7 mouse cellular contexts compared by ENCODE assay signal in the genomic region with DNA sequence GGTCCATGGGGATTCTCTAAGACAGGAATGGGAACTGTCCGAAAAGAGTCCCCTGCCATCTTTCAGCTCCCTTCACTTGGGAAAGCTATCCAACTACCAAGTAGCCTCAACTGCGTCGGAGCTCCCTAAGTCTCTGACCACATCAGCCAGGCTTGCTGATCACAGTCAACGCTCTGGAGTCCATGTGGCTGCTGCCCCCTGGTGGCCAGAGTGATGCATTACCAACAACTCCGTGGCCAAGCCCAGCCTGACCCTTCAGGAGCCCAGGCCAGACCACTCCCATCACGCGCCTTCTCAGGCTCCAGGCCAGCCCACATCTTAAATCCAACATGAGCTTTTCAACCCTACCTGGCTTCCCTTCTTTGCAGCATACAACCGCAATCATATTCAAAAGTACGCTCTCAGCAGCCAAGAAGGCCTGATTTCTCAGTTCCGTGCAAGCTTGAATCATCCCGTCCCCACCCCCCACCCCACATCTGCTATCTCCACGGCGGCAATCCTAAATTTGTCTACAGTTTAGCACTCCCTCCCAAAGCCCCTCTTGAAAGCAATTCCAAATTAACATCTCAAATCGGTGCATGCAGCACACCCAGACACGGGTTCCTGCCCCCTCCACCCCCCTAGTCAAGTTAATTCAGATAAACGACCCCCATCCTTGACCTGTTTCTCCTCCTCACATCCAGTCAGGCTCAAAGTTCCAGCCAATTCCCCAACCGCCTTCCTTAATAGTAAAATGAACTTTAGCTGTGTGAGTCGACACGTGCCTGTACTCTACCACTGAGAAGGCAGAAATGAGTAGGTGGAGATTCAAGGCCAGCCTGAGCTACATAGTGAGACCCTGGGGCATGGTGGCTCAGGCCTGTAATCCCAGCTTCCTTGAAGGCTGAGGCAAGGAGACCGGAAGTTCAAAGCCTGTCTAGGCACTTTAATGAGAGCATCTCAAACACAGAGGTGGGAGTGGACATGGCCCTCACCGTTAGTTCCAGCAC. TPM values are rescaled to one million over a fixed set of nuclear protein-coding genes. Genes with fewer than 3 reads are reported as not detected.
DNase-seq lines count a peak whose midpoint lies in the region; ATAC-seq and TF ChIP-seq lines count a peak whose summit lies in the region.

No protein-coding gene starts in this region.

- no peak for TF ChIP-seq POLR2A in heart, adult 2 months (IDR thresholded peaks at IDR 0.05; ENCODE audit: insufficient read depth, low read depth, low read length)
- TF ChIP-seq POLR2A in kidney, adult 2 months (IDR thresholded peaks at IDR 0.05; ENCODE audit: low read depth, low read length): no peak

- no peak overlapping the region for H3K27ac ChIP-seq in embryonic facial prominence, embryonic 11.5 days (replicated peaks; ENCODE audit: low read depth, low read length)
- H3K27ac ChIP-seq in heart, adult 2 months: no peak overlapping the region
- no peak overlapping the region for H3K27ac ChIP-seq in kidney, adult 2 months (ENCODE audit: insufficient read depth, low read depth, low read length)
- no peak overlapping the region for H3K27ac ChIP-seq in limb, embryonic 11.5 days (replicated peaks; ENCODE audit: low read depth, low read length)
- H3K27ac ChIP-seq in midbrain, embryonic 15.5 days: no peak overlapping the region

- no peak overlapping the region for H3K4me3 ChIP-seq in embryonic facial prominence, embryonic 11.5 days (ENCODE audit: low read depth, low read length)
- no peak overlapping the region for H3K4me3 ChIP-seq in heart, adult 2 months
- H3K4me3 ChIP-seq in kidney, adult 2 months (ENCODE audit: insufficient read depth, low read depth, low read length): no peak overlapping the region
- no peak overlapping the region for H3K4me3 ChIP-seq in limb, embryonic 11.5 days (ENCODE audit: low read depth, low read length)
- no peak overlapping the region for H3K4me3 ChIP-seq in midbrain, embryonic 15.5 days

- no peaks in the 10 kb centered on the region for H3K9me3 ChIP-seq in embryonic facial prominence, embryonic 11.5 days (replicated peaks; ENCODE audit: control insufficient read depth, low read length)
- H3K9me3 ChIP-seq in limb, embryonic 11.5 days (ENCODE audit: control insufficient read depth, low read length): no peaks in the 10 kb centered on the region
- H3K9me3 ChIP-seq in midbrain, embryonic 15.5 days: no peaks in the 10 kb centered on the region

- intact Hi-C loops in heart, adult 2 months (cut with DNase I): loop anchor here (1.0 to 5.0 kb wide), 3 partner anchors 55 to 156 kb away; no protein-coding TSS in a partner anchor

- H3K79me2 ChIP-seq in heart, adult 2 months (replicated peaks; ENCODE audit: control insufficient read depth, insufficient read depth, low read length): no peaks in the 10 kb centered on the region

- H3K9ac ChIP-seq in embryonic facial prominence, embryonic 11.5 days (replicated peaks; ENCODE audit: low read length): no peak overlapping the region
- no peak overlapping the region for H3K9ac ChIP-seq in heart, adult 2 months (ENCODE audit: low read depth, low read length)
- no peak overlapping the region for H3K9ac ChIP-seq in limb, embryonic 11.5 days (ENCODE audit: low read length)
- H3K9ac ChIP-seq in midbrain, embryonic 15.5 days: no peak overlapping the region

- H3K4me1 ChIP-seq in embryonic facial prominence, embryonic 11.5 days (ENCODE audit: control insufficient read depth, insufficient read depth, low read length): no peaks in the 10 kb centered on the region
- no peaks in the 10 kb centered on the region for H3K4me1 ChIP-seq in heart, adult 2 months (ENCODE audit: control insufficient read depth, insufficient read depth, low read length)
- H3K4me1 ChIP-seq in kidney, adult 2 months (ENCODE audit: control insufficient read depth, insufficient read depth, low read length): no peaks in the 10 kb centered on the region
- H3K4me1 ChIP-seq in limb, embryonic 11.5 days (ENCODE audit: control insufficient read depth, insufficient read depth, low read length): no peaks in the 10 kb centered on the region
- no peaks in the 10 kb centered on the region for H3K4me1 ChIP-seq in midbrain, embryonic 15.5 days

- peak; percentile 77; the same call in 1 of the 2 replicates for ATAC-seq in embryonic facial prominence, embryonic 11.5 days (replicated peaks; ENCODE audit: insufficient number of reproducible peaks, low FRiP score, low TSS enrichment, low read depth)
- peak; percentile 80 for ATAC-seq in limb, embryonic 11.5 days (ENCODE audit: insufficient number of reproducible peaks, low FRiP score, low TSS enrichment, low read depth)
- ATAC-seq in midbrain, embryonic 15.5 days (replicated peaks): peak; percentile 78

- H3K36me3 ChIP-seq in embryonic facial prominence, embryonic 11.5 days (replicated peaks; ENCODE audit: control insufficient read depth, insufficient read depth, low read depth, low read length): no peaks in the 10 kb centered on the region
- H3K36me3 ChIP-seq in heart, adult 2 months (ENCODE audit: control insufficient read depth, insufficient read depth, low read length): no peaks in the 10 kb centered on the region
- no peaks in the 10 kb centered on the region for H3K36me3 ChIP-seq in kidney, adult 2 months (ENCODE audit: control insufficient read depth, insufficient read depth, low read length)
- H3K36me3 ChIP-seq in limb, embryonic 11.5 days (ENCODE audit: control insufficient read depth, insufficient read depth, low read length): no peaks in the 10 kb centered on the region
- H3K36me3 ChIP-seq in midbrain, embryonic 15.5 days (replicated peaks): no peaks in the 10 kb centered on the region

- no peak overlapping the region; the same call in 1 of the 2 replicates for H3K4me2 ChIP-seq in embryonic facial prominence, embryonic 11.5 days (ENCODE audit: low read depth, low read length)
- no peak overlapping the region for H3K4me2 ChIP-seq in limb, embryonic 11.5 days (ENCODE audit: low read depth, severe bottlenecking)
- H3K4me2 ChIP-seq in midbrain, embryonic 15.5 days: no peak overlapping the region

- WGBS in embryonic facial prominence, embryonic 11.5 days: 26% methylated on average over 21 of the region's 21 CpGs
- 28% methylated on average over 21 of the region's 21 CpGs for WGBS in heart, adult 2 months
- WGBS in kidney, adult 2 months: 26% methylated on average over 21 of the region's 21 CpGs
- WGBS in limb, embryonic 11.5 days: 23% methylated on average over 21 of the region's 21 CpGs
- 30% methylated on average over 21 of the region's 21 CpGs for WGBS in midbrain, embryonic 15.5 days

- TF ChIP-seq EP300 in heart, adult 2 months (IDR thresholded peaks at IDR 0.05; ENCODE audit: insufficient read depth, low read depth, low read length): peak; percentile 84

- DNase-seq in adrenal gland, postnatal 10 days: peak; percentile 91
- DNase-seq in embryonic facial prominence, embryonic 11.5 days (ENCODE audit: low spot score): peak; percentile 92
- peak; percentile 82 to 89 for DNase-seq in heart, adult 2 months
- peak; percentile 85 for DNase-seq in kidney, adult 2 months
- peak; percentile 97 for DNase-seq in limb, embryonic 11.5 days (ENCODE audit: low spot score)
- DNase-seq in spleen, adult 18-20 months: peak; percentile 73 to 89

- peaks cover under 1% of the 10 kb centered on the region; the same call in 1 of the 2 replicates for H3K27me3 ChIP-seq in embryonic facial prominence, embryonic 11.5 days (ENCODE audit: control insufficient read depth, insufficient read depth, low read length)
- no peaks in the 10 kb centered on the region; the same call in 1 of the 2 replicates for H3K27me3 ChIP-seq in heart, adult 2 months (ENCODE audit: control insufficient read depth, insufficient read depth, low read length)
- H3K27me3 ChIP-seq in kidney, adult 2 months (replicated peaks; ENCODE audit: control insufficient read depth, insufficient read depth, low read length): no peaks in the 10 kb centered on the region
- peaks cover 7% of the 10 kb centered on the region; the same call in 1 of the 2 replicates for H3K27me3 ChIP-seq in limb, embryonic 11.5 days (ENCODE audit: control insufficient read depth, insufficient read depth, low read length)
- H3K27me3 ChIP-seq in midbrain, embryonic 15.5 days (replicated peaks): peaks cover 10% of the 10 kb centered on the region

- TF ChIP-seq CTCF in heart, adult 2 months (IDR thresholded peaks at IDR 0.05): no peak; the same call in 1 of the 2 replicates
- peak; percentile 95 for TF ChIP-seq CTCF in kidney, adult 2 months (conservative IDR thresholded peaks at IDR 0.05; ENCODE audit: insufficient read depth, insufficient read length, low read depth, low read length)

RNA-seq across cellular contexts. Expression of a gene that starts 8.4 kb away (rescaled TPM):
- total RNA-seq in adrenal gland, postnatal 10 days (2021): 1 to 10 TPM; 2.3 to 3.6 TPM
- polyA plus RNA-seq in embryonic facial prominence, embryonic 11.5 days (2014; fragmentation: Nextera tagmentation; extraction: Ambion mirVana): 4.2 and 9.8 TPM in 2 replicates
- under 1 TPM; 0.39 to 0.64 TPM for total RNA-seq in heart, adult 2 months (2021)
- polyA plus RNA-seq in heart, adult 2 months (2012; rRNA removed): 0.38 and 1.5 TPM in 2 replicates
- 1.1 and 2.6 TPM in 2 replicates for polyA plus RNA-seq in kidney, adult 2 months (2012; rRNA removed)
- polyA plus RNA-seq in limb, embryonic 11.5 days (2014; fragmentation: Nextera tagmentation; extraction: Ambion mirVana): 3.9 and 6.2 TPM in 2 replicates
- polyA plus RNA-seq in midbrain, embryonic 15.5 days (2015; fragmentation: Nextera tagmentation; extraction: Ambion mirVana): 45.5 and 59.1 TPM in 2 replicates

RNA-seq across cellular contexts. Expression of a gene that starts 32.5 kb away (rescaled TPM):
- 10 to 100 TPM; 14.8 to 16.9 TPM for total RNA-seq in adrenal gland, postnatal 10 days (2021)
- polyA plus RNA-seq in embryonic facial prominence, embryonic 11.5 days (2014; fragmentation: Nextera tagmentation; extraction: Ambion mirVana): 7.7 and 7.9 TPM in 2 replicates
- total RNA-seq in heart, adult 2 months (2021): 10 to 100 TPM; 14.3 to 18.4 TPM
- 18.7 and 21.7 TPM in 2 replicates for polyA plus RNA-seq in heart, adult 2 months (2012; rRNA removed)
- polyA plus RNA-seq in kidney, adult 2 months (2012; rRNA removed): 34.8 and 43.7 TPM in 2 replicates
- 9.9 and 11.0 TPM in 2 replicates for polyA plus RNA-seq in limb, embryonic 11.5 days (2014; fragmentation: Nextera tagmentation; extraction: Ambion mirVana)
- polyA plus RNA-seq in midbrain, embryonic 15.5 days (2015; fragmentation: Nextera tagmentation; extraction: Ambion mirVana): 18.5 and 18.7 TPM in 2 replicates

RNA-seq across cellular contexts. Expression of a gene that starts 33.3 kb away (rescaled TPM):
- total RNA-seq in adrenal gland, postnatal 10 days (2021): 10 to 100 TPM in 1 of 2 experiments, 1 to 10 TPM in 1; 9.2 to 11.8 TPM
- 2.5 and 3.5 TPM in 2 replicates for polyA plus RNA-seq in embryonic facial prominence, embryonic 11.5 days (2014; fragmentation: Nextera tagmentation; extraction: Ambion mirVana)
- total RNA-seq in heart, adult 2 months (2021): 1 to 10 TPM; 7.4 to 9.6 TPM
- polyA plus RNA-seq in heart, adult 2 months (2012; rRNA removed): 6.9 and 8.1 TPM in 2 replicates
- polyA plus RNA-seq in kidney, adult 2 months (2012; rRNA removed): 8.9 and 10.8 TPM in 2 replicates
- 3.2 and 3.4 TPM in 2 replicates for polyA plus RNA-seq in limb, embryonic 11.5 days (2014; fragmentation: Nextera tagmentation; extraction: Ambion mirVana)
- polyA plus RNA-seq in midbrain, embryonic 15.5 days (2015; fragmentation: Nextera tagmentation; extraction: Ambion mirVana): 1.8 and 1.9 TPM in 2 replicates

RNA-seq across cellular contexts. Expression of a gene that starts 49.7 kb away (rescaled TPM):
- total RNA-seq in adrenal gland, postnatal 10 days (2021): 10 to 100 TPM; 92.5 to 96.7 TPM
- polyA plus RNA-seq in embryonic facial prominence, embryonic 11.5 days (2014; fragmentation: Nextera tagmentation; extraction: Ambion mirVana): 12.6 and 15.7 TPM in 2 replicates
- 10 to 100 TPM; 61.7 to 69.4 TPM for total RNA-seq in heart, adult 2 months (2021)
- polyA plus RNA-seq in heart, adult 2 months (2012; rRNA removed): 105 and 123 TPM in 2 replicates
- polyA plus RNA-seq in kidney, adult 2 months (2012; rRNA removed): 127 and 128 TPM in 2 replicates
- 15.8 and 17.3 TPM in 2 replicates for polyA plus RNA-seq in limb, embryonic 11.5 days (2014; fragmentation: Nextera tagmentation; extraction: Ambion mirVana)
- polyA plus RNA-seq in midbrain, embryonic 15.5 days (2015; fragmentation: Nextera tagmentation; extraction: Ambion mirVana): 19.5 TPM in 2 replicates
